Mouse (Mus musculus) T-helper 17 cell (primary cell): ENCODE results near the gene Zfp704.

ENCODE experiments used
- in situ Hi-C, 2 experiments: fragments of 300-600 bp; cut with MboI, MseI; formaldehyde crosslinking; loops; 1 replicate in 1 of 2; 2 replicates in 1 of 2; pipeline ENCODE4 v1.15.1; 2025; ENCODE audit warnings: high pct_unique_total_duplicates in 2 of 2

Gene Zfp704

GRCm38 (mm10) chr3:9557778-9558560 lies 51.9 kb downstream of the Zfp704 start:
- in situ Hi-C loops: no loop called here

GRCm38 (mm10) chr3:9556137-9556536 lies 53.7 kb downstream of the Zfp704 start:
- in situ Hi-C loops: no loop called here

- in situ Hi-C loops: no loop called here
Observed at GRCm38 (mm10) chr3:9554916-9555315, 55.0 kb downstream of the Zfp704 start.

GRCm38 (mm10) chr3:9552332-9552731 lies 57.6 kb downstream of the Zfp704 start:
- in situ Hi-C loops: no loop called here

DNA sequence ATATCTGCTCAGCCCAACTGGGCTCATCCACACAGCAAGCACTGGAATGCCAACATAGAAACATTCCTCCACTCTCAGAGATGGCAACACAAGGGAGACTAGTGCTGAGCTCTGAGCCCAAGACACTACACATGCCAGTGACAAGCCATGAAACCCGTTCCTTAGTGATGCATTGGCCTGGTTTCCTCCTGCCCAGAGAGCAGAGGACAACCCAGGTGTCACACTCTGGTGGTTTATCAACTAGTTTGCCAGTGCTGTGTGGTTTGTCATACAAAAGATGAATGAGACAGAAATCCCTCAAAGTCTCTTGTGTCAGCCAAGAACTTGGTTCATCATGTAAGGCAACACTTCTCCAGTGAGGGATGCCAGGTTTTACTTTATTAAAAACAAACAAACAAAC lies 59.0 kb downstream of the Zfp704 start:
- in situ Hi-C loops: no loop called here

- in situ Hi-C loops: no loop called here
Observed at GRCm38 (mm10) chr3:9549815-9550214, 60.1 kb downstream of the Zfp704 start.

- in situ Hi-C loops: no loop called here
Observed at GRCm38 (mm10) chr3:9548188-9548587, 61.7 kb downstream of the Zfp704 start.

DNA sequence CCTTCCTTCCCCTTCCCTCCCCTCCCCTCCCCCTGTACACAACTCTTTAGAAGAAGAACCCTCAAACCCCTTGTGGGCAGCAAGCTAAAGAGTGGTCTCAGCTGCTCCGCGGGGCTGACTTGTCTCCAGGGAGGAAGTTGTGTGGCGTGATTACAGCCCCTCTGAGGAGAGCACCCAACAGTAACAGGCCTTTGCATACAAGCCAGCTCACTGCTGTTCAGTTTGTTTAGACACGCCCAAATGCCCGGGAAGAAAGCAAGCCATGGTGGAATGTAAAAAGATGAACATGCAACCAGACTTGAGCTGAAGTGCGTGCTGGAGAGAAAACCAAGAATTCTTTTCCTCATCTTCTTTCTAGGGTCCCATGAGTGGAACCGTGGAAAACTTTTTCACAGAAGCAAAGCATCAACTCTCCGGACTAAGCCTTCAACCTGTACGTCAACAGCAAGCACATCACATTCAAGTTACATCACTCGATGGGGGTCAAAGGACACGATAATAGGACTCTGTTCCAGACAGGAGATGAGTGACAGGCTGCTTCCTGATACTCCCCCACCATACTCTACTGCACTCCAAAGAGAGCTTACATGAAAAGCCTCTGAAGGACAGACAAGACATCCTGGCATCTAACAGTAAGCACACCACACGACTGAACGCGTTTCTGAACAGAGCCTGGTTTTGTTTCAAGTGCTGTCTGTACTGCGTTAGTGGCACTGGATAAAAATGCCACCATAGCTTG lies 62.8 kb downstream of the Zfp704 start:
- in situ Hi-C loops: no loop called here

DNA sequence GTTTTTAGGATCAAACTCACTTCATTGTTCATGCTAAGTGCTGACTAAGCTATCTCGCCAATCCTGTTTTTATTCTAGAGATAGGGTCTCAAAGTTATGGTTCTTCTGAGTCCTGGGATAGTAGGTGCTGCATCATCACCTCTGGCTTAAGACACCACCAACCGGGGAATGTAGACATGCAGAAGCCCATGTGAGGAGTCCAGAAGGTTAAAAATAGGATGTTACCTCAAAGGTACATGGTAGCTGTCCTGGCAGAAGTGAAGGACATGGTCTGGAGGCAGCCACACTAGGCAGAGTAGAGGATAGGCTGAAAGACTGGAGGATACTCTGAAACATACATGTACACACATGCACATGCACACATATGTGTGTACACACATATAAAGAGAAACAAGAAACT lies 65.5 kb downstream of the Zfp704 start:
- in situ Hi-C loops: no loop called here

- in situ Hi-C loops: no loop called here
Observed at GRCm38 (mm10) chr3:9543916-9544315, 66.0 kb downstream of the Zfp704 start.

- in situ Hi-C loops: no loop called here
Observed at GRCm38 (mm10) chr3:9543463-9543862, 66.4 kb downstream of the Zfp704 start.

DNA sequence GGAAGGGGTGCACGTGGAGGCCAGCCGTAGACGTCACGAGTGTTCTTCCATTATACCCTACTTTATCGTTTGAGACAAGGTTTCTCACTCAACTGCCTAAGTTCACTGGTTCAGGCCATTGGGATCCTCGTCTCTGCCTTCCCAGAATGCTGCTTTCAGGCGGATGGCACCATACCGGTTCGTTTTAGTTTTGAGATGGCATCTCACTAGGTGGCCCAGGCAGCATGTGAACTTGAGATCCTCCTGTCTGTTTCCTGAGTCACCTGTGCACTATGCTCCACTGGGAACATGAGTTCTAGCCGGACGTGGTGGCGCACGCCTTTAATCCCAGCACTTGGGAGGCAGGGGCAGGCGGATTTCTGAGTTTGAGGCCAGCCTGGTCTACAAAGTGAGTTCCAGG lies 68.3 kb downstream of the Zfp704 start:
- in situ Hi-C loops: no loop called here

GRCm38 (mm10) chr3:9538510-9538909 lies 71.4 kb downstream of the Zfp704 start:
- in situ Hi-C loops: no loop called here

DNA sequence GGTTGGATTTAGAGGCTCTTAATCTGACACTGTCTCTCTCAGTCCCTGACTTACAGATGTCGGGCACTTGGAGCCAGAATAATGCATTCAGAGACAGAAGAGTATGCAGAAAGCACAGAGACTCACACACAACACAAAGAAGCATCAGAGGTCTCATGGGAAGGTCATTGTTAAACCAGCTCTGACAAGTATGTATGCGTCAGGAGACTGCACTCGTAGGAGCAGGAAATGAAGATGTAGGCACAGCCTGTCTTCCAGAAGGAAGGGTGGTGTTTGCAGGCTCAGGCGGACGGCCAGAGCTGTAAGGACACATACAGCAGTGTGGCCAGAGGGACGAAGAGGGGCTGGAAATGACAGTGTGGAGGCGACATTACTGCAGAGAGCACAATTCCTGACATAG lies 72.0 kb downstream of the Zfp704 start:
- in situ Hi-C loops: no loop called here

DNA sequence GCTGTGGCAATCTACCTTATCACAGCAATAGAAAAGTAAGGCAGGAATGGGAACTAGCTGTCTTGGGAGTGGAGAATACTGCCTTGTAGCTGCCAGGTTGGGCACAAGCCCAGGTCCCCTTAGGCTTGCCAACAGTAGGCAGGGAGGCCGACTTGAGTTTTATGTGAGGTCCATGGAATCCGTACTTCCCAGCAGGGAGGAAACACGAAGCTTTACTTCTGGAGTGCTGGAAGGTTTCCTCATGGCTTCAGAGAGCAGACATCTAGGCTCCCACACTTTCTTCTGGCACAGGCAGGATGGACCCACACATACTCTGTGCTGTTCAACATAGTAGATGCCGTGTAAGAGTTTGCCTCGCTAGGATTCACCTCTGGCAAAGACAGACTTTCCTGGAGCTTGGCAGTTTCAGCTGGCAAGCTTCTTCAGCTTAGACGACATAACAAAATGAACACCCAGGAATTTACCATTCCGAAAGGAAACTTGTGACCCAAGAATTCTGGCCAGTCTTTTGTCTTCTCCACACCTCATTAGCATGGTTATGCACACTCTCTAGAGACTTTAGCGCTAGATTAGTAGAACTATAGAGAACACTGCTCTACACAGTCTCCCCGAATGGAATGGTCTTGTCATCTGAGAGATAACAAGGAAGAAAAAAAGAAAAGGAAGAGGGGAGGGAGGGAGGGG lies 79.6 kb downstream of the Zfp704 start:
- in situ Hi-C loops: no loop called here

- in situ Hi-C loops: no loop called here
Observed at GRCm38 (mm10) chr3:9524429-9524828, 85.5 kb downstream of the Zfp704 start.

GRCm38 (mm10) chr3:9523081-9523932 lies 86.6 kb downstream of the Zfp704 start:
- in situ Hi-C loops: no loop called here

DNA sequence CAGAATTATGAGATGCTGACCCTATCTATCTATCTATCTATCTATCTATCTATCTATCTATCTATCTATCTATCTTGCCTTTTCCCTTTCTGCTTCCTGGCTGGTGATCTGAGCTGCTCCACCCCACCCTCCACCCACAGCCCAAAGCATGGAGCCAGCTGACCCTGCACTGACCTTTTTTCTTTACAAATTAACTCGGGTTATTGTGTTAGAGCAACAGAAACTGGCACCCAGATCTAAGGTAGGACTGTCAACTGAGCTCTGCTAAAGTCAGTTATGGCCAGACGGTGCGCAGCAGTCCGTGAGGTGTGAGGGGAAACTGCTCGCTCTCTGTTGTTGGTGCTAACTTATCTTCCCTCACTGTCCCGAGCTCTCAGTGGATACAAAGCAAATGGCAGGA lies 87.9 kb downstream of the Zfp704 start:
- in situ Hi-C loops: no loop called here

- in situ Hi-C loops: no loop called here
Observed at GRCm38 (mm10) chr3:9520728-9521054, 89.2 kb downstream of the Zfp704 start.

- in situ Hi-C loops: no loop called here
Observed at GRCm38 (mm10) chr3:9520051-9520727, 89.7 kb downstream of the Zfp704 start.

GRCm38 (mm10) chr3:9519491-9519890 lies 90.4 kb downstream of the Zfp704 start:
- in situ Hi-C loops: no loop called here
